Mouse (Mus musculus): Measurements from ENCODE around the gene Adgrv1. TPM values are rescaled to one million over a fixed set of nuclear protein-coding genes. Genes with fewer than 3 reads are reported as not detected.
A peak's percentile ranks its signal among the peaks of the same experiment; 100 is the strongest.

Gene Adgrv1
- total RNA-seq, 4 experiments from 2014 or later = 0.19 TPM; not detected in 3

DNA sequence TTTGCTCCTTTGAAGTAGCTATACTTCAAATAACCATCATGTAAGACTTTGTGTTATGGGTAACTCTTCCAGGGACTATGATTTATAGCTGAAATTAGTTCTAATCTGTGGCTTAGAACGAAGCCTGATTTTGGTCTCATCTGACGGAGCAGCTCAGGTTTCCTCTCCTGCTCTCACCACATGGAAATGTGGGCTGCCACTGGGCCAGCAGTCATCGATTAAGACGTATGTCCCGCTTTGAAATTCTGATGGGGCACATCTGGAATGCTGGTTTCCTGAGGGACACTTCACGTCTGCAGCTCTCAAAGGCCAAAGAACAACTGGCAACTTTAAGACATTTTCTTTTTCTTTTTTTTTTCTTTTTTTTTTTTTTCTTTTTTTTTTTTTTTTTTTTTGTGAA is 207.8 kb downstream of the Adgrv1 start:
- DNase-seq (ENCODE audit: low spot score in 2 of 2) = no peak

GRCm38 (mm10) chr13:81424002-81424401 is 209.0 kb downstream of the Adgrv1 start:
- no peak for DNase-seq (ENCODE audit: low spot score in 2 of 2)

GRCm38 (mm10) chr13:81407881-81408460 is 225.0 kb downstream of the Adgrv1 start:
- no peak for DNase-seq (ENCODE audit: low spot score in 2 of 2)

- DNase-seq (ENCODE audit: low spot score in 2 of 2) = no peak
These were observed 230.1 kb downstream of the Adgrv1 start for GRCm38 (mm10) chr13:81402826-81403225.

GRCm38 (mm10) chr13:81402191-81402590 is 230.8 kb downstream of the Adgrv1 start:
- DNase-seq (ENCODE audit: low spot score in 2 of 2) = no peak

DNA sequence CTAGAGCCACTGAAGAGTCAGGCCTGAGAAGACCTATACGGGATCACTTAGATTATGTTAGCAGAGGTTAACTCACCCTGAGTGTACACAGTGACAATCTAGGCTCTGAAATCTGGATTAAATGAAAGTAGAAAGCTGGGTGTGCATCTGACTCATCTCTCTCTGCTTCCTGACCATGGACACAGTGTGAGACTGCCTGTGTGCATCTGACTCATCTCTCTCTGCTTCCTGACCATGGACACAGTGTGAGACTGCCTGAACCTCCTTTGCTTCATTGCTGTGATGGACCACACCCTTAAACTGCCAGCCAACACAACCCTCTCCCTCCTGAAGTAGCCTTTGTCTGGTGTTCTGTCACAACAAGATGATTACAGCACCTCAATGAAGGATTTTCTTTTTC is 231.2 kb downstream of the Adgrv1 start:
- no peak for DNase-seq (ENCODE audit: low spot score in 2 of 2)

GRCm38 (mm10) chr13:81385597-81386362 is 247.2 kb downstream of the Adgrv1 start:
- no peak for DNase-seq (ENCODE audit: low spot score in 2 of 2)

DNA sequence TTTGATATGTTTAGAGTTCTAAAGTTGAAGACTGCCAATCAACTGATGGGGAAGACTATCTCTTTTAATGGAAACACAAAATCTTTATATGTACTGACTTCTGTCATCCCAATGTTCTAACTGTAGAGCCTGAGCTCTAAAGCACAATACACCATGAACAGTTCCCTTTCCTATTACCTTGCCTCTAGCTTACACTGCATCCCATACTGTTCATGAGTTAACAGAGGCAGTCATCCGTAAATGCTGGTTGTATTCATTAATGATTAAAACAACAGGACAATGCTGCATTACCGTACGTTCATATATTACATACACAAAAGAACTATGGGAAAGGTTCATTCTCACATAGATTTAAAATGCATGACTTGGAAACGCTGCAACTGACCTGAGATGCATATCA is 251.1 kb downstream of the Adgrv1 start:
- DNase-seq (ENCODE audit: low spot score in 2 of 2) = no peak

GRCm38 (mm10) chr13:81370801-81371456 is 262.0 kb downstream of the Adgrv1 start:
- no peak for DNase-seq (ENCODE audit: low spot score in 2 of 2)

DNA sequence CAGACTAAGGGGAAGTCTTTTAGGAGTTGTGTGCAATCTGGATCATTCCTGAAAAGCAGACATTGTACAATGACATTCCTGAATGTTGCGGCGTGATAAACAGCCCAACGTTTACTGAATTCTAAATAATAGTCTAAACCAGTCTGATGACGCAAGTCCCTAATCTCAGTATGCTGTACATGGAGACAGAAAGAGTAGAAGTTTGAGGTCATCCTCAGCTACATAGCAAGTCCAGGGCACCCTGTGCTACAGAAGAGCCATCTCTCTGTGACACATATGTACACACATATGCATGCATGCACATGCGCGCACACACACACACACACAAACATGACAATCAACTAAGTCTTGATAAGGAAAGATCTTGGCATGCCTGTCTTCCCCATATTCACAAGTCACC is 262.8 kb downstream of the Adgrv1 start:
- DNase-seq (ENCODE audit: low spot score in 2 of 2) = no peak

GRCm38 (mm10) chr13:81369564-81369963 is 263.4 kb downstream of the Adgrv1 start:
- DNase-seq (ENCODE audit: low spot score in 2 of 2) = no peak

DNA sequence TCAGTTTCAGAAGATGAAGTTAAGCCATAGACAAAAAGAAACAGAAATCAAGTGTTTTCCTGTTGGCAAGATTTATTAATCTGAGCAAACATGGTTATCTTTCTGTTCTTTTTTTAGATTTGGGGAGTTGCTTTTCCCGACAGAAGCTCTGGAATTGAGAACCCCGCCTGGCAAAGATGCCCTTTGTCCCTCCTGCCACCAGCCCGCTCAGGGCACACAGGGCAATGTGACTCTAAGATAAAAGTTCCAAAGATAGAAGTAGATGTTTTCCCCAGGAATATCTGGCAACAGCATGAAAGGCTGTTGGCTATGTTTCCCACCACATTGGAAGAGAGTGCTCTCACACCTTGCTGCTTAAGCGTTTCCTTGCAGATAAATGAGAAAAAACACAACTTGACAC is 264.0 kb downstream of the Adgrv1 start:
- no peak for DNase-seq (ENCODE audit: low spot score in 2 of 2)

DNA sequence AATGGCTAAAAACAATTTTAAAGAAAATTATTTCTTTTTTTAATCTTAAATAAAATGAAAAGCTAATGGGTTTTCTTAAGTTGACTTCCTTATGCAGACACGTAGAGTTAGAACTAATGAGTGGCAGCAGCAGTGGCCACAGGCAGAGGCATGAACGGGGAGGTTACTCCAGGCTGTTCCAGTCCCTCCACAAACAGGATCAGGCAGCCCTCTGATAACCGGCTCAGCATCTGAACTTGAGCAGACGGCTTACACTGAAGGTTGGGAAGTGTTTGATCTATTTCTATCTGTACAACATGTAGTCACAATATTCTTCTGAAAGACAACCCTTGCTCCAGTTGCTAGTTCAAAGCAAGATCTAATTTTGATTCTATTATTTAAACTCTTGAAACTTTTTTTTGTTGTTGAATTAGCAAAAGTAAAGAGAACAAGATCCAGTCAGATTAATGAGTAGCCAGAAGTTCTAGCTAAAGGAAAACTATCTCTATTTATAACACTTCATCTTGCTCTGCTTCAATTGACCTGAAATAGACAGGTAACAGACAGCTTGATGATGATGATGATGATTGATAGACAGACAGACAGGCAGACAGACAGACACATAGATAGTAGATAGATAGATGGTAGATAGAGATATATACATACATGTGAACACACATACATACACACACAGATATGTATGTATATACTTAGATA is 265.1 kb downstream of the Adgrv1 start:
- no peak for DNase-seq (ENCODE audit: low spot score in 2 of 2)

DNA sequence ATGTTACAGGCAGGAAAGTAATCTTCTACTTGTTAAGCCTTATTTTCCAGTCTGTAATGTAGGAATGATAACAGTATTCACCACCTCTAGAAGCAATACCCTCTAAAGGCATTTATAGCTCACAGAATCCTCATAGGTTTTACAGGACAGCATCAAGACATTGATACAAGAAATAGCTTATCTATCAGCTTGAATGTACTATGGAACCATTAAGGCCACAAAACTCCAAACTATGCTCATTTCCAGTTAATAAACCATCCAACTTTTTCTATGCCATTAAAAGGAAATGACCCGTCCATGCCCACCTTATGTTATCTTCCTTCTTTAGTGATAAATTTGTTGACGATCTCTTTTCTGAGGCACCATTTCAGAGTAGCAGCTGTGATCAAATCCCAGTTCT is 272.6 kb downstream of the Adgrv1 start:
- DNase-seq (ENCODE audit: low spot score in 2 of 2) = no peak

DNA sequence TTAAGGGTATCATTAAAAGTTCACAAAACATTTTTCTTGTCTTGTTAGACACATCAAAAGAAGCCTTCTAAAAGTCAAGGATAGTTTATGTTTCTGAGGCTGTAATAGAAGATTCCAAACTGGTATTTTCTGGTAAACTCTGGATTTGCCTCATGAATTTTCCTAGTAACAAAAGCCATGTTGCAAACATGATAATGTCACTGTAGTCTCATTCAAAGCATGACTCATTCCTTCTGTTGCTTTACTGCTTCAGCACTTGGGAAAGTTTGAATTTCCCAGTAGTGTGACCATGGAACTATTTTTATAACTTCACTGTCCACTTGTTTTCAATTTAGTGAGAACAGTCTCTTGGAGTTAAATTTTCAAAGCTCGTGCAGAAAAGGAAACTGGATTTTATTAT is 274.2 kb downstream of the Adgrv1 start:
- DNase-seq (ENCODE audit: low spot score in 2 of 2) = no peak

DNA sequence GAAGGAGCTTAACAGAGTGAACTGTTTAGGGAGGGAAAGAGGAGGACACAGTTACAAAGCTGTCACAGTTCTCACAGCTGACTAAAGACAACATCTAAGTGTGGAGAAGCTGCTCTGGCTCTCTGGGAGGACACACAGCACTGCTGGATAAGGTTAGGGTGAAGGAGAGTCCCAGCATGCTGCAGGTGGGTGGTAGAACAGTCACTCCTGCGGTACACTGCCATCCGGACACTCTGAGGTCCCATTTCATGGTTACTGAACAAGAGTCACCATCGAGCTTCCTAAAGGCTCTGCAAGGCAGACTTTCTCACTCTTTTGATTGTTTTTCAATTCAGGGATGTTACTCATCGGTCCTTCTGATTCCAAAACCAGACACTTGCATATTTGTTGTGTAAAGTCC is 274.6 kb downstream of the Adgrv1 start:
- no peak for DNase-seq (ENCODE audit: low spot score in 2 of 2)

DNA sequence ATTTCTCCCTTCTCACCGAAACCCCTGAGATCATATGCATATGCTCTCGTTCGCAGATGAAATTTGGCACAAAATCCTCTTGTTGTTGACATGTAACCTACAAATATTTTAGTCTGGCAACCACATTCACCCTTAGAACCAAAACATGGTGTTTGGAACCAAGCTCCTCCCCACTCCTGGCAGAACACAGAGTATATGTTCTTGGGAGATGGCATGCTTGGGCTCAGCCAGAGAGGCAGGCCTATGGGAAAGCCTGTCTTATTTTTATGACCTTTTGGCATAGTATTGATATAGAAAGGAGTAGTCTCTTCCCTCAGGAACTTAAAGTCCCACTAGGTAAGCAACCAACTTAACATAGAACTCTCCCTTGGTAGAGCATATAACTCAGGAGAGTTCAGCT is 275.7 kb downstream of the Adgrv1 start:
- no peak for DNase-seq (ENCODE audit: low spot score in 2 of 2)

DNA sequence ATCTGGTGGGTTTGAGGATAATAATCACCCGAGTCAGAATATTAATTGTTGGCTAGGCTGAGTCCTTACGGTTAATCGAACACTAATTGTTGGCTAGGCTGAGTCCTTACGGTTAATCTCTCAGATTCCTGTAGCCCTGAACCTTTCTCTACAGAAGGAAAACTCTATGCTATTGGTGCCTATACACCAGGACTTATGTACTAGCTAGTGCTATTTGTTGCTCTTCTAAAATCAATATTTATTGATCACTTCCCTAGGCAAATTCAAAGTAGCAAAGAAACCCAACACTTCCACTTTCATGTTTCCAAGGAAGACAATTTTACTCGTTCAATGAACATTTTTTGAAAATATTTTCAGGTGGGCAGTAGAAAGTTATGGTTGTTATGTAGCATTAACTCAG is 278.4 kb downstream of the Adgrv1 start:
- DNase-seq (ENCODE audit: low spot score in 2 of 2) = no peak

- DNase-seq (ENCODE audit: low spot score in 2 of 2) = peak in 1 of 2 experiments; percentile 17
These were observed 280.7 kb downstream of the Adgrv1 start for GRCm38 (mm10) chr13:81352296-81352695.

DNA sequence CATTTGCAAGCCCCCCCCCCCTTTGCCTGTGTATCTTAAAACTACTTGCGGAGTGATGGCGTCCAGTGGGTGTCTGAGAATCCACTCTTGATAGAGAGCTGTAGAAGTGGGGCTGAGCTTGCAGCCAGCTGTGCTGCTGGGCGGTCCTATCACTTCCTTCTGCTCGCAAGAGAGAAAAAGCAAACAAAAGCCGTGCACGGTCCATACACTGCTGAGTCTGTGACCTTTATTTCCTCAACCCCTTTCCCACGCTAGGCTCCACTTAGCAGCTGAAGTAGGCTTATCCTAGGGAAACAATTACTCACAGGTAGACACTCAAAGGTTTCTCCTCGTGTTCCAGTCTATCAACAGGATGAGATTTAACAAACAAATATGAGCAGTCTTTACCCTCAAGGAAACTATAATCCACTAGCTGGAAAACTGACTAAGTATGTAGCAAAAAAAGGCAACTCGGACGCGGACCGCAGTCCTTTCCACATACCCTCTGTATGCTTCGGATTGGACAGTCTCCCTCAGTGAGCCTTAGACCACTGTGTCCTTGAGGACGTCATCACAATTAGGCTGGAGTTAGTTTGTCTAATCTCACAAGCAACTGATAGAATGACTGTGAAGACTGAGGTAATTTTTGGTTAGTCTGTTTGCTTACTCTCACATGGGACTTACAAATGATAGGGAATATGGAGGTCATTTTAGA is 281.3 kb downstream of the Adgrv1 start:
- no peak for DNase-seq (ENCODE audit: low spot score in 2 of 2)

DNA sequence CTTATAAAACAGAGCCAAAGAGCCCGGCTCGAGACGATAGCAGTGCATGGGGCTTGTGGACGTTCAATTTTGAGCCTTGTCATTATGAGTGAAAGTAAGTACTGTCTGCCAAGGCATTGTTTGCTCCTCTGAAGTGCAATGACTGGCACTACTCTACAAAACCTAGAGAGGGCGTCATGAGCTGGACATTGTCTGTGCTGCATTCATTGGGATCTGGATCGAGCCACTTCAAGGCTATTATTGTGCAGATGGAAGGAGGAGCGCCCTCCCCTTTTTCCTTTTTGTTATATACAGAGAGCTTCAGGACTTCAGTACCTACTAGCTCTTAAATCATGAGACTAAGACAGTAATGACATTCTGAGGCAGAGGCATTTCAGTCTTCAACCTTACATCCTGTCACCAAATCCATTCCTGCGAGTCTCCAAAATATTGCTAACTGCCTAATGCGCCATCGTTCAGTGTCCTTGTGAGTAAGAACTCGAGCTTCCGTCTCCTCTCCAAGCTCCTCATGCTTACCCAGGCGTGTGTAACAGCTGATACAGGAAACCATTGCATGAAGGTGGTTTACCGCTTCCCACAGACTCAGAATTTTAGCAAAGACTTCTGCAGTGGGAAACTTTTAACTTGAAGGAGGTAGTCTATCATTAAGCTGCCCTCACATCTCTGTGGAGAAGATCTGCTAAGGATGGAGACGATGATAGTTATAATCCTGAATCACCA is 285.5 kb downstream of the Adgrv1 start:
- no peak for DNase-seq (ENCODE audit: low spot score in 2 of 2)
